Mouse (Mus musculus) intestine, postnatal 0 days (tissue): ENCODE measurements at regions not wholly inside any gene's neighbourhood (a gene's known extent, or its start where the extent isn't known, plus 50 kb on each side); places are given as distances from the start of the nearest gene placed in this dataset.

ENCODE experiments used
- ATAC-seq: fragments of 200-750 bp; cut with Nextera tagmentation; 2 replicates; pipeline ENCODE4 v1.8.0; 2017; ENCODE audit warnings: mild to moderate bottlenecking, moderate TSS enrichment, moderate library complexity
- H3K27ac ChIP-seq: fragments of 300-500 bp; sonication (generic); 2 replicates; pipeline ENCODE4 v1.5.1; 2014; ENCODE audit warnings: mild to moderate bottlenecking, low read depth, low read length, moderate library complexity
- H3K27me3 ChIP-seq: fragments of 300-500 bp; sonication (generic); replicated peaks from 2 replicates; pipeline ENCODE4 v1.6.1; 2014; ENCODE audit warnings: low read length, mixed read lengths; ENCODE audit not compliant: control insufficient read depth, insufficient read depth
- H3K36me3 ChIP-seq: fragments of 300-500 bp; sonication (generic); 2 replicates; pipeline ENCODE4 v1.6.1; 2014; ENCODE audit warnings: mild to moderate bottlenecking, moderate library complexity; ENCODE audit not compliant: control insufficient read depth, insufficient read depth
- H3K4me1 ChIP-seq: fragments of 300-500 bp; sonication (generic); replicated peaks from 2 replicates; pipeline ENCODE4 v1.6.1; 2014; ENCODE audit warnings: antibody characterized with exemption, low read length, mixed read lengths; ENCODE audit not compliant: control insufficient read depth, insufficient read depth
- H3K4me2 ChIP-seq: fragments of 300-500 bp; sonication (generic); replicated peaks from 2 replicates; pipeline ENCODE4 v1.6.1; 2014; ENCODE audit warnings: low read depth, mild to moderate bottlenecking, moderate library complexity
- H3K4me3 ChIP-seq: fragments of 300-500 bp; sonication (generic); 2 replicates; pipeline ENCODE4 v1.5.1; 2014; ENCODE audit warnings: low read depth, low read length
- H3K9ac ChIP-seq: fragments of 300-500 bp; sonication (generic); 2 replicates; pipeline ENCODE4 v1.6.1; 2014; ENCODE audit warnings: mild to moderate bottlenecking, low read depth, low read length
- H3K9me3 ChIP-seq: fragments of 300-500 bp; sonication (generic); 2 replicates; pipeline ENCODE4 v1.6.1; 2016; ENCODE audit warnings: mixed run types; ENCODE audit not compliant: control insufficient read depth
- CTCF ChIP-seq: sonication (generic); IDR thresholded peaks from 2 replicates; pipeline ENCODE4 v1.5.1; 2016; ENCODE audit warnings: low read depth, mild to moderate bottlenecking, control low read depth, antibody characterized with exemption, moderate library complexity
- WGBS: fragments of 180-500 bp; shearing (Covaris S2); extraction: QIAGEN DNeasy Blood & Tissue Kit; methylation state at CpG from one replicate; pipeline ENCODE4 v1.1.7; 2014; 5-methylcytosine and 5-hydroxymethylcytosine counted together

DNA sequence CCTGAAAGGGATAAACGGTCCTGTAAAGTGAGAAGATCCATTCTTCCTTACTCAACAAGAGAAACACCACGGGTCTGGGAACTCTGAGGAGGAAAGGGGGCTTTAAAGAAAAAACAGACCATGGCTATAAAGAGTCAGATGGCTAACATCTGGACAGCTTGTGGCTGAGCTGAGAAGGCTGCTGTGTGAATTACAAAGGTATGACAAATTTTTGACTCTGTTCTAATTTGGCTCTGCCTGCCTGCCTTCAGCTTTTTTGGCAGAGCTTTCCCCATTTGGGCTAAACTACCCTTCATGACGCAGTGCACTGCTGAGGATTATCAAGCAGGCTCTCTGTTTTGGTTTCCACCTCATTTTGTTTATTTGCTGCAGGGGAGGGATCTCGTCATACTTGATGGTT lies 100.8 kb upstream of the Nek7 start:
- H3K27me3 ChIP-seq: no peaks in the 10 kb centered on the region
- H3K36me3 ChIP-seq: no peaks in the 10 kb centered on the region
- no peak overlapping the region for H3K27ac ChIP-seq
- no peaks in the 10 kb centered on the region for H3K4me1 ChIP-seq
- TF ChIP-seq CTCF: no peak
- 48% methylated on average over 4 of the region's 4 CpGs for WGBS
- H3K9ac ChIP-seq: no peak overlapping the region
- H3K4me3 ChIP-seq: no peak overlapping the region
- no peak overlapping the region for H3K4me2 ChIP-seq
- ATAC-seq: no peak
- no peaks in the 10 kb centered on the region for H3K9me3 ChIP-seq

DNA sequence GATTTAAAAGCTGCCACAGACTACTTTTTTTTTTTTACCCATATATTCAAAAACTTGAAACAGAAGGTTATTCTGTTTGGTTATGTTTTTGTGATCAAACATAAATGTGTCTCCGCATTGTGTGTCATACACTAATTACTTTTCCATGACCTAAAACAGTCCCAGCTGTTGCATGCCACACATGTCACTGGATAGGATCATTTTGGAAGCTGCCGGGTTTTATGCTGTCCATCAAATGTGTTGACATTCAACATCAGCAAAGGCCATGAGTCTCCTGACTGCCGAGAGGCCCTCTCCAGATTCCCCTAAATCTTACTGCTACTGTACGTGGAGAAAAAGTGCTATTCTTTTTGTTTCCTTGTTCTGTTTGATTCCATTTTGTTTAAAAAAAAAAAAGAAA lies 99.4 kb upstream of the Nek7 start:
- Histone ChIP-seq H3K4me2 (no peak overlapping the region), H3K9ac (no peak overlapping the region), H3K36me3 (no peaks in the 10 kb centered on the region), H3K27me3 (no peaks in the 10 kb centered on the region), H3K27ac (no peak overlapping the region), H3K4me3 (no peak overlapping the region), H3K4me1 (no peaks in the 10 kb centered on the region), H3K9me3 (no peaks in the 10 kb centered on the region)
- TF ChIP-seq CTCF: no peak
- WGBS: 69% methylated on average over 4 of the region's 4 CpGs
- no peak for ATAC-seq

DNA sequence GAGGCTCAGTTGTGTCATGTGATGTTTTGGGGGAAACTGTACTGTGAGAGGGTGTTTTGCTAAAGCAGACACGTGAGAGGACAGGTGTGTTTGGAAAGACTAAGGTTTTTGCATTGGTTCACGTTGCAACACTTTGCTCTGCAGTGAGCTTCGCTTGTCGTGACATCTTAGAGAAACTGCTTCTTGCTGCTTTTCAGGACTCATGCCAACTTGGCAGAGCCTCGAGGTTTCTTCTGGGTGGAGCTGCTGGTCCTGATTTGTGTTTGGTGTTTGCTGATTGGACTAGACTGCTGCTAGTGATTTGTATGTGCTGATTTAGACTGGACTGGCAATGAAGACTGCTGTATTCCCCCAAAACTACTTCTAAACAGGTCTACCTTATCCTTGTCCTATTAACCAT lies 97.0 kb upstream of the Nek7 start:
- H3K4me1 ChIP-seq: no peaks in the 10 kb centered on the region
- no peaks in the 10 kb centered on the region for H3K9me3 ChIP-seq
- no peak overlapping the region for H3K4me3 ChIP-seq
- no peak for TF ChIP-seq CTCF
- H3K9ac ChIP-seq: no peak overlapping the region
- H3K27me3 ChIP-seq: no peaks in the 10 kb centered on the region
- H3K4me2 ChIP-seq: no peak overlapping the region
- H3K36me3 ChIP-seq: no peaks in the 10 kb centered on the region
- H3K27ac ChIP-seq: no peak overlapping the region
- ATAC-seq: no peak
- WGBS: 70% methylated on average over 5 of the region's 5 CpGs

DNA sequence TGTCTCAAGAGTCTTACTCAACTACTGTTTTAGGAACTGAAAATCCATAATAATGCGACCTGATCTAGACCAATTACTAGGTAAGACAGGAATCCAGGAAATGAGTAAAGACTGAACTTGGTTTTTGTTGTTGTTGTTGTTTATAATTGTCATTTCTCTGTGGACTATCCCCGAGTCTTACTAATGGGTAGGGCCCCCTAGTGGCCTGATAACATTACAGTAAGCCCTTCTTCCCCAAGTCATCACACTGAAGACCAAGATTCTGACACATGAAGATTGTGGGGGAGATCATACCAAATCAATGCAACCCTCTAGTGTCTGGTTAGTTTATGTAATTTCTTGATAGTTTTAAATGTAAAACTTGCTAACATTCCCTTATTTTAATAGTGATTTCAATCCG lies 95.2 kb upstream of the Nek7 start:
- no peaks in the 10 kb centered on the region for H3K4me1 ChIP-seq
- no peak for ATAC-seq
- peak; percentile 29 for TF ChIP-seq CTCF
- no peaks in the 10 kb centered on the region for H3K9me3 ChIP-seq
- no peak overlapping the region for H3K4me2 ChIP-seq
- no peaks in the 10 kb centered on the region for H3K27me3 ChIP-seq
- H3K27ac ChIP-seq: no peak overlapping the region
- no peak overlapping the region for H3K9ac ChIP-seq
- H3K36me3 ChIP-seq: no peaks in the 10 kb centered on the region
- WGBS: 68% methylated on average over 3 of the region's 3 CpGs
- H3K4me3 ChIP-seq: no peak overlapping the region

DNA sequence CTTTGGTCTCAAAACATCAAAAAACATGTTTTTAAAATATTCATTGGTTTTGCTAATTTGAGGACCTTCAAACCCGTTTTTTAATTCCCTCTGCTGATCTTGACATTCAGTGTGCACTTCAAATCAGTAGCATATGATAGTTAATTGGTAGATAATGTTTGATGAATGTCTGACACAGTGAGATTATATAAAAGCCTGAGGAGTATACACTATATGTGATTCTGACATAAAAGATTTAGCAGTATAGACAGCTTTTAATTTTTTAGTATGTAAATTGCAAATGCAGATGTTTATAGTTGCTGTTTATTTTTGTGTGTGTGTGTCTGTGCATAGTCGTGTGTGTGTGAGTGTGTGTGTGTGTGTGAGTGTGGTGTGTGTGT lies 89.3 kb upstream of the Nek7 start:
- no peak for ATAC-seq

DNA sequence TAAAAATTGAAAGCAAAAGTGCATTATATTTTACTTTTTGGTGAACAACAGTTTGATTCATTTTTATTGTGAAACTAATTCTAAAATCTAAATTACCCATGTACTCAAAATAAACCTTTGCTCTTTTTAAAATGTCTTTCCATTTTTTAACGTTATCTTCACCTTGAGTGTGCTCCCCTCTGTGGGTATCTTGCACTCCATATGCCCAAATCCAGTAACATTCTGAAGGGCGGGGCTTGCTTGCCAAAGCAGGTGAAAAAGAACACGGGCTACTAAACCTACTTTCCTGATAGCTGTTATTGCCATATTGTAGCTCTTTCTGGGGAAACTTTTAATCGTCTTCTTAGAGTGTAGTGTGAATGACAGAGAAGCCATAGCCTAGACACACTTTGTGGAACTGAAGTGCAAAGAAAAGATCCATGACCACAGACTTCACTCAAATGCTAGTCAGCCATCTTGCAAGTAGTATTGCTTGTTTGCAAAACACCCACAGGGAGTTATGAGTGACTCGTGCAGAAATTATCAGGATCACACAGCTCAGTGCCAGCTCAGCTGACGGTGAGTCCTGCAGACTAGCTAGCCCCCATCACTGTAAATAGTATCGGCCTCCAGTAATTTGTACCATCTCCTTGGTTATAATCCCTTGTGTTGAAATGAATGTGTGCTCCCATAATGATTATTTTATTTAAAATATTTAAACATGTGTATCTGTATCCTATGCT lies 88.7 kb upstream of the Nek7 start:
- Histone ChIP-seq H3K27me3 (no peaks in the 10 kb centered on the region), H3K36me3 (no peaks in the 10 kb centered on the region), H3K4me1 (no peaks in the 10 kb centered on the region), H3K4me2 (no peak overlapping the region), H3K9me3 (no peaks in the 10 kb centered on the region), H3K9ac (no peak overlapping the region), H3K27ac (no peak overlapping the region), H3K4me3 (no peak overlapping the region)
- ATAC-seq: no peak
- TF ChIP-seq CTCF: no peak
- WGBS: 72% methylated on average over 7 of the region's 7 CpGs

More for the DNA sequence above, 89.3 kb upstream of the Nek7 start:
- no peak overlapping the region for H3K27ac ChIP-seq
- H3K27me3 ChIP-seq: no peaks in the 10 kb centered on the region
- WGBS: 72% methylated on average over 2 of the region's 2 CpGs
- no peaks in the 10 kb centered on the region for H3K4me1 ChIP-seq
- H3K36me3 ChIP-seq: no peaks in the 10 kb centered on the region
- no peak for TF ChIP-seq CTCF
- no peak overlapping the region for H3K4me2 ChIP-seq
- no peak overlapping the region for H3K4me3 ChIP-seq
- H3K9me3 ChIP-seq: no peaks in the 10 kb centered on the region
- no peak overlapping the region for H3K9ac ChIP-seq

DNA sequence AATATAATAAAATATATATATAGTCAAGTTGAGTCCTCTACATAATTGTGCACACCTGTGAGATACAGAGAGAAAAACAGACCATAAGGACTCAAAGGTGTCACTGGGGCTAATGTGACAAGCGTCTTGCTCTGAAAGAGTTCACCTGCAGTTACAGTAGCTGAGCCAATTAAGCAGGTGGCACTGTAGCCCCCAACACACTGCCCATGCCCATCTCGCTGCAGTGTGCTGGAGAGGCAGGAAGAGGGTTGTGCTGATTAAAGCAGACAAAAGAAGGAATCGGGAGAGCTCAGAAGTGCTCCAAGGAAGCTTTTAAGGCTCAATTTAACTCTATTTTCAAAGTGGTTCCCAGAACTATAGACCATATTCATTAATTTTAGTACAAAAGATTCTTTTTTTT lies 88.0 kb upstream of the Nek7 start:
- Histone ChIP-seq H3K27me3 (no peaks in the 10 kb centered on the region), H3K9ac (no peak overlapping the region), H3K36me3 (no peaks in the 10 kb centered on the region), H3K9me3 (no peaks in the 10 kb centered on the region), H3K4me2 (no peak overlapping the region), H3K4me3 (no peak overlapping the region), H3K27ac (no peak overlapping the region), H3K4me1 (no peaks in the 10 kb centered on the region)
- no peak for ATAC-seq
- TF ChIP-seq CTCF: no peak
- WGBS: 67% methylated on average over 3 of the region's 3 CpGs
